Mouse (Mus musculus) thymus, adult 2 months (tissue): ENCODE data around the gene Tdrd9. TPM values are rescaled to one million over a fixed set of nuclear protein-coding genes. Genes with fewer than 3 reads are reported as not detected.

Experiments
- DNase-seq: peaks from one replicate; pipeline ENCODE4 v3.0.0; 2021
- H3K27ac ChIP-seq: fragments of 200-500 bp; 2 replicates; pipeline ENCODE4 v1.5.1; 2012; ENCODE audit warnings: low read length, control low read depth; ENCODE audit not compliant: control insufficient read depth, insufficient read depth
- H3K27me3 ChIP-seq: fragments of 200-500 bp; 2 replicates; pipeline ENCODE4 v1.6.1; 2012; ENCODE audit warnings: mild to moderate bottlenecking, low read length, moderate library complexity, mixed read lengths; ENCODE audit not compliant: control insufficient read depth, insufficient read depth
- H3K36me3 ChIP-seq: fragments of 200-500 bp; 2 replicates; pipeline ENCODE4 v1.6.1; 2012; ENCODE audit warnings: mild to moderate bottlenecking, low read length, moderate library complexity; ENCODE audit not compliant: control insufficient read depth, insufficient read depth
- H3K4me1 ChIP-seq: fragments of 200-500 bp; replicated peaks from 2 replicates; pipeline ENCODE4 v1.6.1; 2012; ENCODE audit warnings: low read length; ENCODE audit not compliant: control insufficient read depth, insufficient read depth
- H3K4me3 ChIP-seq: fragments of 200-500 bp; 2 replicates; pipeline ENCODE4 v1.5.1; 2012; ENCODE audit warnings: mild to moderate bottlenecking, low read length, control low read depth, moderate library complexity; ENCODE audit not compliant: control insufficient read depth, insufficient read depth
- CTCF ChIP-seq: fragments of 200-500 bp; IDR thresholded peaks from 2 replicates; pipeline ENCODE4 v1.5.1; 2012; ENCODE audit warnings: mild to moderate bottlenecking, control low read depth, low read length, moderate library complexity, borderline replicate concordance; ENCODE audit not compliant: control insufficient read depth, poor library complexity, insufficient read depth; ENCODE audit errors: extremely low read depth
- POLR2A ChIP-seq: fragments of 200-500 bp; IDR thresholded peaks from 2 replicates; pipeline ENCODE4 v1.6.1; 2012; ENCODE audit warnings: mild to moderate bottlenecking, low read length, control low read depth, moderate library complexity; ENCODE audit not compliant: control insufficient read depth, poor library complexity, insufficient read depth; ENCODE audit errors: extremely low read depth
- WGBS: fragments of 180-500 bp; shearing (Covaris S2); methylation state at CpG from one replicate; pipeline ENCODE4 v1.1.7; 2018; 5-methylcytosine and 5-hydroxymethylcytosine counted together
- polyA plus RNA-seq: library from polyadenylated mRNA; depleted of rRNA; stranded (reverse); fragments of >200 nt; gene quantifications from 2 replicates; pipeline ENCODE4 v1.2.3, GENCODE M21; 2012

Gene Tdrd9
- polyA plus RNA-seq, 1 experiment, result 0.15 TPM

DNA sequence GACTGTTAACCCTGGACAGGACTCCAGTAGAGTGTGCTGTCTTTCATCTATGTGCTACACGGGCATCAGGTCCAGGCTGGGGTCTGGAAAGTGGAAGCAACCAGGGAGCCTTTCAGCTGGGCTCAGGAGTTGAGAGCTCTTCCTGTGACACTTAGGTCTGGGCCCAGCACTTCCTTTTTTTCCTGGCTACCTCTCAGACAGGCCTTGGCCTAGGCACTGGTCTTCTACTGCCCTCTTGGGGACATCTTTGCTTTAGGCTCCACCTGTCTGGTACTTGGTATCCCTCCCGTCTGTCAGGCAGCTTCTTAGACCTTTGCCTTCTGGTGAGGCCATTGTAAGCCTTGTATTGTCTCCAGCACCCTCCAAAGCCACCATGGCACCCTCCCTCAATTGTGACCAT is 24.6 kb upstream of the Tdrd9 start:
- Histone ChIP-seq H3K4me3 (no peak overlapping the region), H3K36me3 (no peaks in the 10 kb centered on the region), H3K27ac (no peak overlapping the region), H3K4me1 (peaks cover 19% of the 10 kb centered on the region), H3K27me3 (no peaks in the 10 kb centered on the region)
- DNase-seq, result peak; percentile 55
- TF ChIP-seq CTCF, result no peak
- no peak for TF ChIP-seq POLR2A
- WGBS, result 21% methylated on average over 2 of the region's 2 CpGs

GRCm38 (mm10) chr12:111950486-111950885 is 20.9 kb upstream of the Tdrd9 start:
- WGBS, result 87% methylated on average over 5 of the region's 5 CpGs
- no peak for TF ChIP-seq CTCF
- no peak for TF ChIP-seq POLR2A
- H3K4me3 ChIP-seq, result no peak overlapping the region
- no peak for DNase-seq
- H3K36me3 ChIP-seq, result no peaks in the 10 kb centered on the region
- H3K27ac ChIP-seq, result no peak overlapping the region
- peaks cover 4% of the 10 kb centered on the region for H3K4me1 ChIP-seq
- H3K27me3 ChIP-seq, result no peaks in the 10 kb centered on the region

GRCm38 (mm10) chr12:111951701-111952100 is 19.7 kb upstream of the Tdrd9 start:
- DNase-seq, result no peak

GRCm38 (mm10) chr12:111956173-111956572 is 15.2 kb upstream of the Tdrd9 start:
- H3K27ac ChIP-seq, result no peak overlapping the region
- H3K36me3 ChIP-seq, result peaks cover 17% of the 10 kb centered on the region
- DNase-seq, result no peak
- no peaks in the 10 kb centered on the region for H3K4me1 ChIP-seq
- no peak for TF ChIP-seq CTCF
- no peak for TF ChIP-seq POLR2A
- H3K27me3 ChIP-seq, result no peaks in the 10 kb centered on the region
- no peak overlapping the region for H3K4me3 ChIP-seq
- WGBS, result 93% methylated on average over 5 of the region's 5 CpGs

More at GRCm38 (mm10) chr12:111951701-111952100, 19.7 kb upstream of the Tdrd9 start:
- no peaks in the 10 kb centered on the region for H3K36me3 ChIP-seq
- no peak overlapping the region for H3K4me3 ChIP-seq
- 91% methylated on average over 5 of the region's 5 CpGs for WGBS
- TF ChIP-seq POLR2A (no peak), CTCF (no peak)
- H3K27ac ChIP-seq, result no peak overlapping the region
- no peaks in the 10 kb centered on the region for H3K27me3 ChIP-seq
- H3K4me1 ChIP-seq, result no peaks in the 10 kb centered on the region

- no peaks in the 10 kb centered on the region for H3K27me3 ChIP-seq
- WGBS, result 46% methylated on average over 9 of the region's 9 CpGs
- peak; percentile 76 for DNase-seq
These were observed 13.1 kb upstream of the Tdrd9 start for GRCm38 (mm10) chr12:111958101-111958865.

GRCm38 (mm10) chr12:111963339-111963738 is 8.0 kb upstream of the Tdrd9 start:
- peaks cover 7% of the 10 kb centered on the region; the same call in 1 of the 2 replicates for H3K4me1 ChIP-seq
- no peak overlapping the region for H3K4me3 ChIP-seq
- H3K36me3 ChIP-seq, result peaks cover 22% of the 10 kb centered on the region
- no peak overlapping the region for H3K27ac ChIP-seq
- whole genome bisulfite sequencing, result 94% methylated on average over 5 of the region's 5 CpGs
- TF ChIP-seq CTCF, result no peak
- TF ChIP-seq POLR2A, result no peak
- DNase-seq, result no peak
- no peaks in the 10 kb centered on the region for H3K27me3 ChIP-seq

More at GRCm38 (mm10) chr12:111958101-111958865, 13.1 kb upstream of the Tdrd9 start:
- Histone ChIP-seq H3K4me3 (no peak overlapping the region), H3K4me1 (no peaks in the 10 kb centered on the region), H3K36me3 (peaks cover 22% of the 10 kb centered on the region), H3K27ac (no peak overlapping the region)
- TF ChIP-seq POLR2A (no peak), CTCF (peak; percentile 43; the same call in 1 of the 2 replicates)

DNA sequence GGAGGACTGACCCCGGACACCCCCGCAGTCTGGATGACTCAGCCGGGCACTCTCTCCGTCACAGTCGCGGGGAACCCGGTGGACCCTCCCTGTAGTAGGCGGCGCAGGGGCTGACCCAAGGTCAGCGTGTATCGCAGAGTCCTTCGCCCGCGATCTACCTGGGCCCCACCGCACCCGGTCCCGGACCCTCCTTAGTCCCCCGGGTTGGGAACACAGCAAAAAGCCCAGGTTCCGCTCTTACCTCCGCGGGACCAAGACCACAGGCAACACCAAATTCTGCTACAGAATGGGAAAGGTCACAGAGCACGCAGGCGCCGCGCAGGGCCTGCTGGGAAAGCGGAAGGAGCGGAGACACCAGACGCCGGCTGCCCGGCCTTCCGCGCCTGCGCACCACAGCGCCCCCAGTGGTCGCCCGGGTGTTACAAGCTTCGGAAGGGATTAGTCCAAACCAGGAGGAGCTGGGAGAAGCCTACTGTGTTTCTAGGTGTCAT is 4.6 kb upstream of the Tdrd9 start, which contains the start of gene Atp5mpl:
TSS of gene Atp5mpl (minus strand) at position 295 of the 491 bp plus-strand sequence.
- Histone ChIP-seq H3K27ac (no peak within 1 kb of the TSS), H3K27me3 (no peaks in the 10 kb centered on the region), H3K4me3 (peak within 1 kb of the TSS; percentile 67), H3K36me3 (no peaks in the 10 kb centered on the region), H3K4me1 (peaks cover 7% of the 10 kb centered on the region; the same call in 1 of the 2 replicates)
- whole genome bisulfite sequencing, result under 1% methylated on average over 37 of the region's 37 CpGs
- DNase-seq, result peak; percentile 95
- TF ChIP-seq POLR2A, result peak; percentile 69
- peak; percentile 98 for TF ChIP-seq CTCF
